Mouse (Mus musculus) thymus, adult 2 months (tissue): Measurements from ENCODE around the gene Eif5b. TPM values are rescaled to one million over a fixed set of nuclear protein-coding genes. Genes with fewer than 3 reads are reported as not detected.

ENCODE experiments used
- DNase-seq: peaks from one replicate; pipeline ENCODE4 v3.0.0; 2021
- H3K27ac ChIP-seq: fragments of 200-500 bp; 2 replicates; pipeline ENCODE4 v1.5.1; 2012; ENCODE audit warnings: low read length, control low read depth; ENCODE audit not compliant: control insufficient read depth, insufficient read depth
- H3K27me3 ChIP-seq: fragments of 200-500 bp; 2 replicates; pipeline ENCODE4 v1.6.1; 2012; ENCODE audit warnings: mild to moderate bottlenecking, low read length, moderate library complexity, mixed read lengths; ENCODE audit not compliant: control insufficient read depth, insufficient read depth
- H3K36me3 ChIP-seq: fragments of 200-500 bp; 2 replicates; pipeline ENCODE4 v1.6.1; 2012; ENCODE audit warnings: mild to moderate bottlenecking, low read length, moderate library complexity; ENCODE audit not compliant: control insufficient read depth, insufficient read depth
- H3K4me1 ChIP-seq: fragments of 200-500 bp; replicated peaks from 2 replicates; pipeline ENCODE4 v1.6.1; 2012; ENCODE audit warnings: low read length; ENCODE audit not compliant: control insufficient read depth, insufficient read depth
- H3K4me3 ChIP-seq: fragments of 200-500 bp; 2 replicates; pipeline ENCODE4 v1.5.1; 2012; ENCODE audit warnings: mild to moderate bottlenecking, low read length, control low read depth, moderate library complexity; ENCODE audit not compliant: control insufficient read depth, insufficient read depth
- CTCF ChIP-seq: fragments of 200-500 bp; IDR thresholded peaks from 2 replicates; pipeline ENCODE4 v1.5.1; 2012; ENCODE audit warnings: mild to moderate bottlenecking, control low read depth, low read length, moderate library complexity, borderline replicate concordance; ENCODE audit not compliant: control insufficient read depth, poor library complexity, insufficient read depth; ENCODE audit errors: extremely low read depth
- POLR2A ChIP-seq: fragments of 200-500 bp; IDR thresholded peaks from 2 replicates; pipeline ENCODE4 v1.6.1; 2012; ENCODE audit warnings: mild to moderate bottlenecking, low read length, control low read depth, moderate library complexity; ENCODE audit not compliant: control insufficient read depth, poor library complexity, insufficient read depth; ENCODE audit errors: extremely low read depth
- WGBS: fragments of 180-500 bp; shearing (Covaris S2); methylation state at CpG from one replicate; pipeline ENCODE4 v1.1.7; 2018; 5-methylcytosine and 5-hydroxymethylcytosine counted together
- polyA plus RNA-seq: library from polyadenylated mRNA; depleted of rRNA; stranded (reverse); fragments of >200 nt; gene quantifications from 2 replicates; pipeline ENCODE4 v1.2.3, GENCODE M21; 2012; rRNA removed

The Eif5b gene
- polyA plus RNA-seq, 1 experiment = 6.7 TPM

DNA sequence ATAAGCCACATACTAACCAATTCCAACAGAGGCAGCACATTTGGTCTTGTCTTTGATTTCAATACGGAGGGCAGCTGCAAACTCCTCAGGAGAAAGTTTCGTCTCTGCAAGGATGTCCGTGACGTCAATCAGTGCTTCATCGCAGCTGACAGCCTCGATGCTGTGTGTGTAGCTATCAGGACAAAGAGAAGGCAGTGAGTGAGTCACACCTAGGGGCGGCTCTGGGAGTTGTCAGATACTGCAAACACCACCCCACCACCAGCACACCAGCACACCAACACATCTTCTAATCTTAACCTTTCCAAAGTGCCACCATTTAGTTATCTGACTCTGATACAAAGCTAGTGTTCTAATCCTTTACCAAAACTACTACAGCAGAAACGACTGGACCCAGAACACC is 73.5 kb downstream of the Eif5b start:
- no peak for DNase-seq
- Histone ChIP-seq H3K27me3 (no peaks in the 10 kb centered on the region), H3K4me1 (no peaks in the 10 kb centered on the region), H3K27ac (no peak overlapping the region), H3K36me3 (peaks cover 28% of the 10 kb centered on the region), H3K4me3 (no peak overlapping the region)
- TF ChIP-seq POLR2A = no peak
- TF ChIP-seq CTCF = no peak
- WGBS = 94% methylated on average over 8 of the region's 8 CpGs

DNA sequence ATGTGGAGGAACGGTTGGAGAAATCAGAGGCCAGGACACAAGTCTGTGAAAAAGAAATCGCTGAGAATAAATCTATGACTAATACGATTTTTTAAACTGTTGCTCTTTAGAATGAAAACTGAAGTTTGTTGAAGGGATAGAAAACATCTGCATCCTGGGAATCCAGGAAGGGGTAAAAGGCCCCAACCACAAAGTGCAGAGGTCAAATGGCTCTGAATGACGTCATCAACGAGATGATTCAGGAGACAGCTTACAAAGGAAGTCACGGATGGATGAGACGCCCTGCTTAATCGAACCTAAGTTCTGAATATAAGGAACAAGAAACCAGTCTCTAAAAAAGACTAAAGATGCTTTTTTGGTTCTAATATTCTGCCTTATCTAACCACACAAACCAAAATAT is 83.5 kb downstream of the Eif5b start:
- Histone ChIP-seq H3K4me3 (no peak overlapping the region), H3K4me1 (no peaks in the 10 kb centered on the region), H3K36me3 (peaks cover 19% of the 10 kb centered on the region), H3K27me3 (no peaks in the 10 kb centered on the region), H3K27ac (no peak overlapping the region)
- 80% methylated on average over 8 of the region's 8 CpGs for WGBS
- TF ChIP-seq POLR2A (no peak), CTCF (no peak)
- no peak for DNase-seq

DNA sequence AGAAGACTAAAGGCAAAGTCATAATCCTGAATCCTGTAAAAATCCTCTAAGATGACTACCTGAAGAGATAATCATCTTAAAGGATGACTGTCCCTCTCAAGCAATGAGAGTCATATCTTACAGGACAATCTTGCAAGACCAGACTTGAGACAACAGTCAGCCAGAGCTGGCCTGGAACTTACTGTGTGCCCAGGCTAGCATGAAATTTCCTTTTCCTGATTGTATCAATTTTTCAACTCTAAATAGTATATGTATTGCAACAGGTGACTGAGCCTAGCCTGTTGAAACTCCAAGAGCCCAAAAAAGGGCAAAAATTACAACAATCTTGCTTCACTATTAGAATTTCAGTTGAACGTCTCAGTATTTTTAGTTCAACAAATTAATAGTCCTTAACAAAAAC is 105.4 kb downstream of the Eif5b start:
- H3K27me3 ChIP-seq = no peaks in the 10 kb centered on the region
- H3K4me1 ChIP-seq = no peaks in the 10 kb centered on the region
- WGBS = 97% methylated on average over 1 of the region's 1 CpGs
- H3K27ac ChIP-seq = no peak overlapping the region
- H3K4me3 ChIP-seq = no peak overlapping the region
- DNase-seq = no peak
- H3K36me3 ChIP-seq = peaks cover 5% of the 10 kb centered on the region
- TF ChIP-seq CTCF (no peak), POLR2A (no peak)

DNA sequence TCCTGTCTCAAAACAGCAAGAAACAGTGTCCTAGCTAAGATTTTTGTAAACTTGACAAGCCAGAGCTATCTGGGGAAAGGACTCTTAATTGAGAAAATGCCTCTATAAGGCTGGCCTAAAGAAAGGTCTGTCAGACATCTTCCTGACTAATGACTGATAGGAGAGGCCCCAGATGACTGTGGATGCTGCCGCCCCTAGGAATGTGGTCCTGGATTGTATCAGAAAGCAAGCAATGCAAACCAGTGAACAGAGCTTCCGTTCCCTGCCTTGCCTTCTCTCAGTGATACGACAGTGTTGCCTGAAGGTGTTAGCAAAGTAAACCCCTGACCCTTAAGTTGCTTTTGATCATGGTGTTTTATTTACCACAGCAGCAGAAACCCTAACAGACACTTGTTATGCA is 106.0 kb downstream of the Eif5b start:
- 99% methylated on average over 3 of the region's 3 CpGs for WGBS
- H3K27ac ChIP-seq = no peak overlapping the region
- TF ChIP-seq POLR2A = no peak
- TF ChIP-seq CTCF = no peak
- H3K4me3 ChIP-seq = no peak overlapping the region
- DNase-seq = no peak
- H3K27me3 ChIP-seq = no peaks in the 10 kb centered on the region
- H3K36me3 ChIP-seq = no peaks in the 10 kb centered on the region
- no peaks in the 10 kb centered on the region for H3K4me1 ChIP-seq

Other genes starting within 250 kb of the Eif5b start
- gene Tsga10, start 131.6 kb upstream of the Eif5b start, polyA plus RNA-seq = 0.97 and 0.99 TPM in 2 replicates
- 1.3 and 1.6 TPM in 2 replicates for gene Lipt1, start 126.3 kb upstream of the Eif5b start, polyA plus RNA-seq
- 13.7 and 20.0 TPM in 2 replicates for gene Mitd1, start 107.6 kb upstream of the Eif5b start, polyA plus RNA-seq
- 47.2 and 56.4 TPM in 2 replicates for gene Mrpl30, start 107.5 kb upstream of the Eif5b start, polyA plus RNA-seq
- 0.04 and 0.13 TPM in 2 replicates for gene Lyg2, start 81.5 kb upstream of the Eif5b start, polyA plus RNA-seq
- gene Lyg1, start 40.3 kb upstream of the Eif5b start, polyA plus RNA-seq = not detected in 2 replicates
- 12.3 and 15.3 TPM in 2 replicates for gene Txndc9, start 117 bp upstream of the Eif5b start, polyA plus RNA-seq
- 15.7 and 16.5 TPM in 2 replicates for gene Rev1, start 131.8 kb downstream of the Eif5b start, polyA plus RNA-seq